Mouse (Mus musculus) MEL (cell line): ENCODE results near the gene Naa16. TPM values are rescaled to one million over a fixed set of nuclear protein-coding genes. Genes with fewer than 3 reads are reported as not detected.

Experiments used
- DNase-seq: peaks from one replicate; pipeline ENCODE4 v3.0.0; 2011; ENCODE audit warnings: low read depth, low spot score
- H3K27ac ChIP-seq: 2 replicates; pipeline ENCODE4 v1.5.1; 2012; ENCODE audit warnings: low read depth, mild to moderate bottlenecking, control low read depth, low read length, moderate library complexity; ENCODE audit not compliant: control insufficient read depth
- H3K27me3 ChIP-seq, 2 experiments: fragments of 150-350 bp in 1 of 2; sonication (generic) in 1 of 2; 2 replicates each; pipeline ENCODE4 v1.6.1; 2012; ENCODE audit warnings: low read length in 2 of 2, mild to moderate bottlenecking in 2 of 2, improper control_type of control experiment in 1 of 2, moderate library complexity in 1 of 2; ENCODE audit not compliant: insufficient read depth in 2 of 2, control insufficient read depth in 1 of 2
- H3K36me3 ChIP-seq, 2 experiments: 2 replicates each; pipeline ENCODE4 v1.6.1; 2012 to 2014; ENCODE audit warnings: low read length in 2 of 2, improper control_type of control experiment in 1 of 2, inconsistent platforms in 1 of 2, mild to moderate bottlenecking in 1 of 2; ENCODE audit not compliant: insufficient read depth in 2 of 2, control insufficient read depth in 1 of 2
- H3K4me1 ChIP-seq, 2 experiments: fragments of 150-350 bp in 1 of 2; sonication (generic) in 1 of 2; 2 replicates each; pipeline ENCODE4 v1.6.1; 2012; ENCODE audit warnings: low read length in 2 of 2, improper control_type of control experiment in 1 of 2, mild to moderate bottlenecking in 1 of 2; ENCODE audit not compliant: insufficient read depth in 2 of 2, control insufficient read depth in 1 of 2
- H3K4me3 ChIP-seq, 2 experiments: fragments of 150-350 bp in 1 of 2; sonication (generic) in 1 of 2; 2 replicates each; pipeline ENCODE4 v1.5.1; 2012; ENCODE audit warnings: low read depth in 2 of 2, low read length in 2 of 2, mild to moderate bottlenecking in 2 of 2, moderate library complexity in 2 of 2, control low read depth in 1 of 2, improper control_type of control experiment in 1 of 2; ENCODE audit not compliant: control insufficient read depth in 1 of 2, insufficient read depth in 1 of 2
- H3K79me2 ChIP-seq: 2 replicates; pipeline ENCODE4 v1.6.1; 2012; ENCODE audit warnings: mild to moderate bottlenecking, low read length, moderate library complexity; ENCODE audit not compliant: control insufficient read depth, poor library complexity, insufficient read depth
- H3K9ac ChIP-seq: 2 replicates; pipeline ENCODE4 v1.6.1; 2012; ENCODE audit warnings: low read depth, mild to moderate bottlenecking, control low read depth, low read length, moderate library complexity; ENCODE audit not compliant: control insufficient read depth, poor library complexity, severe bottlenecking
- H3K9me3 ChIP-seq: fragments of 150-350 bp; sonication (generic); replicated peaks from 2 replicates; pipeline ENCODE4 v1.6.1; 2012; ENCODE audit warnings: mild to moderate bottlenecking, low read length, improper control_type of control experiment, moderate library complexity; ENCODE audit not compliant: insufficient read depth
- CTCF ChIP-seq, 3 experiments: IDR thresholded peaks in 2 of 3; conservative IDR thresholded peaks in 1 of 3; 2 replicates each; pipeline ENCODE4 v1.5.1; 2011 to 2012; ENCODE audit warnings: low read length in 3 of 3, low read depth in 2 of 3, mild to moderate bottlenecking in 2 of 3, improper control_type of control experiment in 1 of 3, inconsistent platforms in 1 of 3, mixed read lengths in 1 of 3, moderate library complexity in 1 of 3; ENCODE audit not compliant: control insufficient read depth in 1 of 3, insufficient read depth in 1 of 3, poor library complexity in 1 of 3, severe bottlenecking in 1 of 3
- E2F4 ChIP-seq: IDR thresholded peaks from 2 replicates; pipeline ENCODE4 v1.6.1; 2011; ENCODE audit warnings: low read depth, low read length, improper control_type of control experiment, borderline replicate concordance
- ELF1 ChIP-seq: IDR thresholded peaks from 2 replicates; pipeline ENCODE4 v1.6.1; 2014; ENCODE audit warnings: low read depth, mild to moderate bottlenecking, inconsistent platforms, low read length, improper control_type of control experiment, moderate library complexity
- EP300 ChIP-seq, 2 experiments: IDR thresholded peaks; 2 replicates each; pipeline ENCODE4 v1.6.1; 2011; ENCODE audit warnings: improper control_type of control experiment in 2 of 2, low read length in 2 of 2, low read depth in 1 of 2, mild to moderate bottlenecking in 1 of 2
- ETS1 ChIP-seq: IDR thresholded peaks from 2 replicates; pipeline ENCODE4 v1.6.1; 2012; ENCODE audit warnings: low read depth, mild to moderate bottlenecking, inconsistent platforms, low read length, improper control_type of control experiment, moderate library complexity
- GATA1 ChIP-seq: IDR thresholded peaks from 2 replicates; pipeline ENCODE4 v1.6.1; 2011; ENCODE audit warnings: low read depth, low read length, improper control_type of control experiment
- KAT2A ChIP-seq: conservative IDR thresholded peaks from 2 replicates; pipeline ENCODE4 v1.6.1; 2012; ENCODE audit warnings: low read depth, low read length, improper control_type of control experiment, inconsistent platforms
- MAX ChIP-seq: IDR thresholded peaks from 2 replicates; pipeline ENCODE4 v1.6.1; 2011; ENCODE audit warnings: low read length, improper control_type of control experiment
- MAZ ChIP-seq: IDR thresholded peaks from 2 replicates; pipeline ENCODE4 v1.6.1; 2012; ENCODE audit warnings: low read depth, mild to moderate bottlenecking, inconsistent platforms, low read length, improper control_type of control experiment
- MEF2A ChIP-seq: IDR thresholded peaks from 2 replicates; pipeline ENCODE4 v1.6.1; 2014; ENCODE audit warnings: low read depth, mild to moderate bottlenecking, inconsistent platforms, low read length, improper control_type of control experiment; ENCODE audit not compliant: poor library complexity, insufficient replicate concordance, severe bottlenecking; ENCODE audit errors: extremely low read depth
- MXI1 ChIP-seq: IDR thresholded peaks from 2 replicates; pipeline ENCODE4 v1.6.1; 2011; ENCODE audit warnings: mild to moderate bottlenecking, low read depth, low read length, improper control_type of control experiment
- NELFE ChIP-seq: IDR thresholded peaks from 2 replicates; pipeline ENCODE4 v1.6.1; 2011; ENCODE audit warnings: low read depth, low read length, improper control_type of control experiment
- NRF1 ChIP-seq: IDR thresholded peaks from 2 replicates; pipeline ENCODE4 v1.6.1; 2014; ENCODE audit warnings: low read depth, mild to moderate bottlenecking, inconsistent platforms, low read length, improper control_type of control experiment, moderate library complexity; ENCODE audit not compliant: poor library complexity, insufficient read depth, severe bottlenecking
- POLR2AphosphoS2 ChIP-seq: IDR thresholded peaks from 2 replicates; pipeline ENCODE4 v1.6.1; 2011; ENCODE audit warnings: low read length, improper control_type of control experiment
- POLR2AphosphoS5 ChIP-seq: IDR thresholded peaks from 2 replicates; pipeline ENCODE4 v1.6.1; 2012; ENCODE audit warnings: low read depth, borderline replicate concordance, mild to moderate bottlenecking, inconsistent platforms, low read length, moderate library complexity, mixed read lengths
- RAD21 ChIP-seq: IDR thresholded peaks from 2 replicates; pipeline ENCODE4 v1.6.1; 2011; ENCODE audit warnings: mild to moderate bottlenecking, low read depth, low read length, improper control_type of control experiment
- RCOR1 ChIP-seq: IDR thresholded peaks from 2 replicates; pipeline ENCODE4 v1.6.1; 2012; ENCODE audit warnings: low read depth, mild to moderate bottlenecking, inconsistent platforms, low read length, improper control_type of control experiment
- SIN3A ChIP-seq: IDR thresholded peaks from 2 replicates; pipeline ENCODE4 v1.6.1; 2012; ENCODE audit warnings: low read length, improper control_type of control experiment, inconsistent platforms
- SMC3 ChIP-seq: IDR thresholded peaks from 2 replicates; pipeline ENCODE4 v1.6.1; 2011; ENCODE audit warnings: low read depth, low read length, improper control_type of control experiment
- TBP ChIP-seq: IDR thresholded peaks from 2 replicates; pipeline ENCODE4 v1.8.0; 2011; ENCODE audit warnings: low read depth, low read length, improper control_type of control experiment
- UBTF ChIP-seq: IDR thresholded peaks from 2 replicates; pipeline ENCODE4 v1.6.1; 2012; ENCODE audit warnings: low read depth, mild to moderate bottlenecking, inconsistent platforms, low read length, improper control_type of control experiment, moderate library complexity, borderline replicate concordance; ENCODE audit not compliant: insufficient read depth
- ZC3H11A ChIP-seq: IDR thresholded peaks from 2 replicates; pipeline ENCODE4 v1.6.1; 2012; ENCODE audit warnings: low read depth, mild to moderate bottlenecking, inconsistent platforms, low read length, improper control_type of control experiment
- ZNF384 ChIP-seq: IDR thresholded peaks from 2 replicates; pipeline ENCODE4 v1.6.1; 2012; ENCODE audit warnings: low read depth, mild to moderate bottlenecking, inconsistent platforms, low read length, improper control_type of control experiment
- polyA plus RNA-seq, 2 experiments: library from polyadenylated mRNA; stranded (reverse) in 1 of 2; unstranded in 1 of 2; fragments of >175 nt in 1 of 2; fragments of >200 nt in 1 of 2; gene quantifications; 2 replicates each; pipeline versions ENCODE4 v1.2.1 to v1.2.4; 2012; ENCODE audit warnings: low replicate concordance in 2 of 2, low read depth in 1 of 2; ENCODE audit not compliant: insufficient read length in 2 of 2, insufficient read depth in 1 of 2, missing spikeins in 1 of 2
- total RNA-seq: library from RNA; depleted of rRNA; stranded (reverse); fragments of 300-350 nt; gene quantifications from 2 replicates; pipeline ENCODE4 v1.2.3, GENCODE M21; 2012

Gene Naa16
- total and polyA plus RNA-seq, 3 experiments = 22.4 to 51.6 TPM; not detected in 1

DNA sequence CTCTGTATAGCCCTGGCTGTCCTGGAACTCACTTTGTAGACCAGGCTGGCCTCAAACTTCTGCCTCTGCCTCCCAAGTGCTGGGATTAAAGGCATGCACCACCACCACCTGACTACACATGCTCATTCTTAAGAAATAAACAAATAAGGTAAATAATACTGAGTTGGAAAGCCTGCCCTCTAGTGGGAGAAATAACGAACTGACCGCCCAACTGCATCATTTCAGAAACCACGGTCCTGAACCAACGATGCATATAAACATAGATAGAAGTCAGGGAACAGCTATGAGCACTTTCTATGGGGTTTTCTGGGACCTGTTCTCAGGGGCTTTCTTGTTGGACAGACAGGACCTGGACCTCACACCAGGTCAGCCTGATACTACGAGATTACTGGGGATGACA, 63.5 kb downstream of the Naa16 start:
- Histone ChIP-seq H3K36me3 (peaks cover 0 to 11% of the 10 kb centered on the region in 2 experiments; a peak in 2 of 4 replicates), H3K9me3 (no peaks in the 10 kb centered on the region), H3K4me1 (peaks cover 10 to 13% of the 10 kb centered on the region in 2 experiments), H3K4me3 (no peak overlapping the region), H3K27ac (no peak overlapping the region), H3K9ac (peak overlapping the region; percentile 16; the same call in 1 of the 2 replicates), H3K27me3 (no peaks in the 10 kb centered on the region), H3K79me2 (no peaks in the 10 kb centered on the region; the same call in 1 of the 2 replicates)
- DNase-seq = peak; percentile 69
- no peak for TF ChIP-seq TBP
- TF ChIP-seq E2F4 = no peak
- TF ChIP-seq POLR2AphosphoS2 = no peak
- peak; percentile 66 for TF ChIP-seq RAD21
- 0 out of 2 replicates have a peak, but pooled peaks have one; percentile 28 for TF ChIP-seq SIN3A
- TF ChIP-seq EP300 (IDR thresholded peaks at IDR 0.05; ENCODE audit: low read depth in 1 of 2, low read length in 2 of 2) = no peak
- no peak for TF ChIP-seq RCOR1
- TF ChIP-seq ZNF384 = peak; percentile 85
- no peak for TF ChIP-seq NRF1
- no peak for TF ChIP-seq MEF2A
- no peak for TF ChIP-seq MAX
- no peak for TF ChIP-seq ETS1
- peak; percentile 35 to 74 (median 65) for TF ChIP-seq CTCF (IDR thresholded peaks at IDR 0.05 in 2 of 3, conservative IDR thresholded peaks at IDR 0.05 in 1 of 3; ENCODE audit: control insufficient read depth in 1 of 3, insufficient read depth in 1 of 3, low read depth in 2 of 3, low read length in 3 of 3, poor library complexity in 1 of 3, severe bottlenecking in 1 of 3)
- TF ChIP-seq SMC3 = peak; percentile 82
- TF ChIP-seq NELFE = no peak
- TF ChIP-seq ZC3H11A = peak; percentile 63

DNA sequence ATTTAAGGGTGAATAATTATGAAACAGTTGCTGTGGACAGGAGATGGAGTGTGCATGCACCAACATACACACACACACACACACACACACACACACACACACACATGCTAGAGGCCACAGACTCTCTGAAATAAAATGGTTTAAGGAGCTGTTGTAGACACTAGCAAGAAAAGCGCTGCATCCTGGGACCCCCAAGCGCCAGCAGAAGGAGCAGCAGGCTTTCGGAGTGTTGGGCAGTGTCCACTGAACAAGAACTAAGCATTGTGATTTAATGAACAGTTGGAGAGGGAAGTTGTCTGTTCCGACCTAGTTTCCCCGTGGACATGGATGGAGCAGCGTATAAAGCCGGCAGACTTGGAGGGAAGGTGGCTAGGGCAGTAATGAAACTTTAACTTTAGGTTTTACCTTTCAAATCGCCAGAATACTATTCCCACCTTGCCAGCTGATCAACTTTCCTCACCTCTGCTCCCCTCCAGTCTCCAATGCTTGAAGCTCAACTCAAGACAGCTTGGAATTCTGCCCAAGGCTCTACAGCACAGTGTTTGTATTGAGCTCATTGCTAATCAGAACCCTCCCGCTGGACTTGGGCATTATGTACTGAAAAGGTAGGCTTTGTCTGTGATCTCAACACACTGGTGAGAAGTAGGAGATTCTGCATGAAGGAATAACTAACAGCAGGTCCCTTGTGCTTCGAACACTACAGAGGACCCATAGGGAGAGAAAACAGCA, 66.3 kb downstream of the Naa16 start:
- Histone ChIP-seq H3K9ac (no peak overlapping the region), H3K36me3 (peaks cover 0 to 2% of the 10 kb centered on the region in 2 experiments; a peak in 1 of 4 replicates), H3K4me1 (peaks cover 0 to 3% of the 10 kb centered on the region in 2 experiments; a peak in 2 of 4 replicates), H3K27ac (no peak overlapping the region), H3K79me2 (no peaks in the 10 kb centered on the region), H3K27me3 (no peaks in the 10 kb centered on the region), H3K9me3 (no peaks in the 10 kb centered on the region), H3K4me3 (no peak overlapping the region)
- DNase-seq = no peak
- TF ChIP-seq MEF2A (no peak), ZNF384 (no peak), SMC3 (no peak), EP300 (IDR thresholded peaks at IDR 0.05; ENCODE audit: low read depth in 1 of 2, low read length in 2 of 2) (no peak), ZC3H11A (no peak), MAZ (no peak), ELF1 (no peak), MAX (no peak), TBP (no peak), KAT2A (no peak), GATA1 (no peak), ETS1 (no peak), POLR2AphosphoS5 (no peak), RAD21 (no peak), E2F4 (no peak), MXI1 (no peak), UBTF (no peak)
